Mouse (Mus musculus): ENCODE data around the gene Olfr1205. TPM values are rescaled to one million over a fixed set of nuclear protein-coding genes. Genes with fewer than 3 reads are reported as not detected.

Gene Olfr1205
- not detected in 2 replicates for polyA plus RNA-seq (2012; rRNA removed)

DNA sequence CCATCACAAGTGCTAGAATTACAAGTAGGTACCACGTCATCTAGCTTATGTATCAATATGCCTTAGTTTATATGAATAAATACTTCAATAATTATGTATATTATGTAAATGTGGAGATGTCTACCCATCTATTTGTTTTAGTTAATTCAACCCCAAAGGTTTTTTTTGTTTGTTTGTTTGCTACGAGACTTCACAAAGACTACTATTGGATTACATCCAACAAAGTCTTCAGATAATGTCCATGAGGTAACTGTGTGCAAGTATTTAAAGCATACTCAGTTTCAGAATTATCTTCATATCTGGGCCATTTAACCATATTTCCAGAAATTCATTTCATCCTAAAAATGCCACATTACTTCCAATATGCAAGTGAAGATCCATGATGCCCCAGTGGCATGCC is at the start of gene Olfr1205:
Gene Olfr1205, plus strand, starts transcription at position 301 of the 400 bp plus-strand sequence.
- DNase-seq (ENCODE audit: low read depth): no peak

DNA sequence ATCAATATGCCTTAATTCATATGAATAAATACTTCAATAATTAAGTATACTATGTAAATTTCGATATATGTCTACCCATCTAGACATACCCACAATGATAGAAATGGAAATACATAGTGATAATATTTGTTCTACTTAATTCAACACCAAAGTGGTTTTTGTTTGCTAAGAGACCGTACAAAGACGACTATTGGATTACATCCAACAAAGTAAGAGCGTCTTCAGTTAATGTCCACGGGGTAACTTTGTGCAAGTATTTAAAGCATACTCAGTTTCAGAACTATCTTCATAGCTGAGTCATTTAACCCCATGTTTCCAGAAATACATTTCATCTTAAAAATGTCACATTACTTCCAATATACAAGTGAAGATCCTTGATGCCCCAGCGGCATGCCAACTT is 36.8 kb upstream of the Olfr1205 start, which contains the start of gene Olfr1201:
Gene Olfr1201, plus strand, starts transcription at position 301 of the 400 bp plus-strand sequence.
- DNase-seq (ENCODE audit: low read depth): no peak

DNA sequence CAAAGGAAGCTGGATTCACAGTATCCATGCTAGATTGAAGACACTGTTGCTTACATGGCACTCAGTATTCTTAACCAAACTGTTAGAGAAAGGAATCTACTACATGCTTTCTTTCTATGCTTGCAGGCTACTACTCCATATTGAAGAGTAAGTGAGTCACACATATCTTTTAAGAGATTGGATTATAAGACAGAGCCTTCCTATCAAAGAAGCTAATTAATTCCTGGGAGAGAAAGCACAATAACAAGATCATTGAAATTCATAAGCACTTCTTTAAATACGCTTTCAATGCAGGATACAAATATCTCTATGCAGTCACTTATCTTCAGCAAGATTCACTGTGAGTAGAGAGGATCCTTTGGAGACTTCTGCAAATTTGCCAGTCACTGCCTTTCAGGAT is 15.3 kb upstream of the Olfr1205 start, which contains the start of gene Olfr1202:
Gene Olfr1202, plus strand, starts transcription at position 301 of the 400 bp plus-strand sequence.
- no peak for DNase-seq (ENCODE audit: low read depth)

DNA sequence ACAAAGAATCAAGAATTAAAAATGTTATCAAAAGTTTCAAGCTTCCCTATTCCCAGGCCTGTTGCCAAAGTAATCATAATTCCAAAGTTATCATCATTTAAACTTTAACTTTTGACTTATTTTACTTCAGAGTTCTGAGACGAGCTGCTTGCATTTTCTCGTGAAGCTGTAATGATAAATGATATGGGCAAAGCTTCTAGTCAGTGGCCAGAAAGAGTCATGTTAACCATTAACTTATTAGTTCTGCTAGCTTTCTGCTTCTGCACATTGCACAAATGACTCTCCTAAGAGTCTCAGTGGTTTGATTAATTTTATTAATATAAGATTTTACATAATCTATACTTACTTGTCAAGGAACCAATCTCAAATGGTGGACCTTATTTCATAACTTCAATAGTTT is 8.9 kb downstream of the Olfr1205 start:
- no peak for DNase-seq (ENCODE audit: low read depth)

DNA sequence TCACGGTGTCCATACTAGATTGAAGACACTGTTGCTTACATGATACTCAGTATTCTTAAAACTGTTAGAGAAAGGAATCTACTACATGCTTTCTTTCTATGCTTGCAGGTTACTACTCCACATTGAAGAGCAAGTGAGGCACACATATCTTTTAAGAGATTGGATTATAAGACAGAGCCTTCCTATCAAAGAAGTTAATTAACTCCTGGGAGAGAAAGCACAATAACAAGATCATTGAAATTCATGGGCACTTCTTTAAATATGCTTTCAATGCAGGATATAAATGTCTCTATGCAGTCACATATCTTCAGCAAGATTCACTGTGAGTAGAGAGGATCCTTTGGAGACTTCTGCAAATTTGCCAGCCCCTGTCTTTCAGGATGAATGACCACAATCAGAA is 19.5 kb downstream of the Olfr1205 start, which contains the start of gene Olfr1204:
Gene Olfr1204, plus strand, starts transcription at position 301 of the 400 bp plus-strand sequence.
- DNase-seq (ENCODE audit: low read depth): no peak

DNA sequence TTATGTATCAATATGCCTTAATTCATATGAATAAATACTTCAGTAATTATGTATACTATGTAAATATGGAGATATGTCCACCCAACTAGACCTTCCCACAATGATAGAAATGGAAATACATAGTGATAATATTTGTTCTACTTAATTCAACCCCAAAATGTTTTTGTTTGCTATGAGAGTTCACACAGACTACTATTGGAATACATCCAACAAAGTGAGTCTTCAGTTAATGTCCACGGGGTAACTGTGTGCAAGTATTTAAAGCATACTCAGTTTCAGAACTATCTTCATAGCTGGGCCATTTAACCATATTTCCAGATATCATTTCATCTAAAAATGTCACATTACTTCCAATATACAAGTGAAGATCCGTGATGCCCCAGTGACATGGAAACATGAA is 33.4 kb downstream of the Olfr1205 start, which contains the start of gene Olfr1206:
Gene Olfr1206, plus strand, starts transcription at position 301 of the 400 bp plus-strand sequence.
- no peak for DNase-seq (ENCODE audit: low read depth)

Other genes with a start within 250 kb of the Olfr1205 start
- not detected in 2 replicates for gene Olfr1189, start 243.3 kb upstream of the Olfr1205 start, polyA plus RNA-seq (2012; rRNA removed)
- gene Olfr1191-ps1, start 189.2 kb upstream of the Olfr1205 start, polyA plus RNA-seq (2012; rRNA removed): not detected in 2 replicates
- not detected in 2 replicates for gene Olfr1192-ps1, start 181.2 kb upstream of the Olfr1205 start, polyA plus RNA-seq (2012; rRNA removed)
- not detected in 2 replicates for gene Olfr1193, start 154.1 kb upstream of the Olfr1205 start, polyA plus RNA-seq (2012; rRNA removed)
- gene Olfr1195, start 140.6 kb upstream of the Olfr1205 start, polyA plus RNA-seq (2012; rRNA removed): not detected in 2 replicates
- gene Olfr1196, start 125.1 kb upstream of the Olfr1205 start, polyA plus RNA-seq (2012; rRNA removed): not detected in 2 replicates
- not detected in 2 replicates for gene Olfr1197, start 97.4 kb upstream of the Olfr1205 start, polyA plus RNA-seq (2012; rRNA removed)
- gene Olfr1198, start 78.4 kb upstream of the Olfr1205 start, polyA plus RNA-seq (2012; rRNA removed): not detected in 2 replicates
- not detected in 2 replicates for gene Olfr1199, start 69.3 kb upstream of the Olfr1205 start, polyA plus RNA-seq (2012; rRNA removed)
- not detected in 2 replicates for gene Olfr1200, start 59.2 kb upstream of the Olfr1205 start, polyA plus RNA-seq (2012; rRNA removed)
- gene Olfr1201, start 36.7 kb upstream of the Olfr1205 start, polyA plus RNA-seq (2012; rRNA removed): not detected in 2 replicates
- gene Olfr1202, start 15.2 kb upstream of the Olfr1205 start, polyA plus RNA-seq (2012; rRNA removed): not detected in 2 replicates
- not detected in 2 replicates for gene Olfr1204, start 19.6 kb downstream of the Olfr1205 start, polyA plus RNA-seq (2012; rRNA removed)
- not detected in 2 replicates for gene Olfr1206, start 33.5 kb downstream of the Olfr1205 start, polyA plus RNA-seq (2012; rRNA removed)
- gene Olfr1208, start 72.6 kb downstream of the Olfr1205 start, polyA plus RNA-seq (2012; rRNA removed): not detected in 2 replicates
- not detected in 2 replicates for gene Olfr1209, start 85.4 kb downstream of the Olfr1205 start, polyA plus RNA-seq (2012; rRNA removed)
- gene Olfr1211, start 108.4 kb downstream of the Olfr1205 start, polyA plus RNA-seq (2012; rRNA removed): not detected in 2 replicates
- not detected in 2 replicates for gene Olfr1212, start 124.2 kb downstream of the Olfr1205 start, polyA plus RNA-seq (2012; rRNA removed)
- not detected in 2 replicates for gene Gm13762, start 150.5 kb downstream of the Olfr1205 start, polyA plus RNA-seq (2012; rRNA removed)
- not detected in 2 replicates for gene Olfr1214, start 162.9 kb downstream of the Olfr1205 start, polyA plus RNA-seq (2012; rRNA removed)
- not detected in 2 replicates for gene Olfr1215, start 177.2 kb downstream of the Olfr1205 start, polyA plus RNA-seq (2012; rRNA removed)
- gene Olfr1216, start 188.6 kb downstream of the Olfr1205 start, polyA plus RNA-seq (2012; rRNA removed): not detected in 2 replicates
- gene Olfr1217, start 202.3 kb downstream of the Olfr1205 start, polyA plus RNA-seq (2012; rRNA removed): not detected in 2 replicates
- not detected in 2 replicates for gene Olfr1218, start 231.4 kb downstream of the Olfr1205 start, polyA plus RNA-seq (2012; rRNA removed)